Mouse (Mus musculus) limb, embryonic 11.5 days (tissue): ENCODE measurements around the gene Hivep3. TPM values are rescaled to one million over a fixed set of nuclear protein-coding genes. Genes with fewer than 3 reads are reported as not detected.

Source experiments
- ATAC-seq: fragments of 200-750 bp; cut with Nextera tagmentation; 2 replicates; pipeline ENCODE4 v1.8.0; 2017; ENCODE audit warnings: low read depth; ENCODE audit not compliant: insufficient number of reproducible peaks, low FRiP score, low TSS enrichment
- DNase-seq: peaks from one replicate; pipeline ENCODE4 v3.0.0-alpha.2; 2015; ENCODE audit warnings: low spot score
- H3K27ac ChIP-seq: fragments of 300-500 bp; sonication (generic); replicated peaks from 2 replicates; pipeline ENCODE4 v1.5.1; 2014; ENCODE audit warnings: low read depth, mild to moderate bottlenecking, low read length
- H3K27me3 ChIP-seq: fragments of 300-500 bp; sonication (generic); 2 replicates; pipeline ENCODE4 v1.6.1; 2014; ENCODE audit warnings: mild to moderate bottlenecking, low read length, mixed read lengths; ENCODE audit not compliant: control insufficient read depth, insufficient read depth
- H3K36me3 ChIP-seq: fragments of 300-500 bp; sonication (generic); 2 replicates; pipeline ENCODE4 v1.6.1; 2014; ENCODE audit warnings: mild to moderate bottlenecking, low read length, moderate library complexity, mixed read lengths; ENCODE audit not compliant: control insufficient read depth, insufficient read depth
- H3K4me1 ChIP-seq: fragments of 300-500 bp; sonication (generic); 2 replicates; pipeline ENCODE4 v1.6.1; 2014; ENCODE audit warnings: low read length, mixed read lengths; ENCODE audit not compliant: control insufficient read depth, insufficient read depth
- H3K4me2 ChIP-seq: fragments of 300-500 bp; sonication (generic); 2 replicates; pipeline ENCODE4 v1.6.1; 2014; ENCODE audit warnings: low read depth, mild to moderate bottlenecking, moderate library complexity; ENCODE audit not compliant: severe bottlenecking
- H3K4me3 ChIP-seq: fragments of 300-500 bp; sonication (generic); 2 replicates; pipeline ENCODE4 v1.5.1; 2014; ENCODE audit warnings: low read depth, low read length
- H3K9ac ChIP-seq: fragments of 300-500 bp; sonication (generic); 2 replicates; pipeline ENCODE4 v1.6.1; 2014; ENCODE audit warnings: mild to moderate bottlenecking, low read length
- H3K9me3 ChIP-seq: fragments of 300-500 bp; sonication (generic); 2 replicates; pipeline ENCODE4 v1.6.1; 2016; ENCODE audit warnings: low read length; ENCODE audit not compliant: control insufficient read depth
- WGBS: fragments of 180-500 bp; shearing (Covaris S2); extraction: QIAGEN DNeasy Blood & Tissue Kit; methylation state at CpG from one replicate; pipeline ENCODE4 v1.1.7; 2014; 5-methylcytosine and 5-hydroxymethylcytosine counted together
- polyA plus RNA-seq: library from polyadenylated mRNA; unstranded; fragments of >200 nt; fragmentation: Nextera tagmentation; extraction: Ambion mirVana; gene quantifications from 2 replicates; pipeline ENCODE4 v1.2.1, GENCODE M21; 2014

Gene Hivep3
- polyA plus RNA-seq, 1 experiment from 2014 or later, result 0.55 TPM

DNA sequence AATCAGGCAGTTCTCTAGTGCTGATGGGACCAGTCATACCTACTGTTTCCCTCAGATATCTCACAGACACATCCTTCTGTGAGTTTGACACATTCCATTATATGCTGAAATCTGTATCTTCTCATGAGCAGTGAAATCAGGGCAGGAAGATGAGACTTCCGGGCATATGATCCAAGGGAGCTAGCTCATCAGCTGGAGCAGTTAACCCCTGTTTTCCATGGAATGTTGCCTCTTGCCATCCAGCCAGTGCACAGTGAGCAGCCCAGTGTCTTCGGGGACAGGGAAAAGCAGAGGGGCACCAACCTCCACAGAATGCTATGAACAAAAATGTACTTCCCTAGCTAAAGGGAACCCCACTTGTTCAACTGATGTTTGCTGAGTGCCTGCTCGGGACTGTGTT lies 102.6 kb downstream of the Hivep3 start:
- Histone ChIP-seq H3K4me1 (no peaks in the 10 kb centered on the region), H3K4me3 (no peak overlapping the region), H3K9ac (no peak overlapping the region), H3K36me3 (no peaks in the 10 kb centered on the region), H3K27ac (no peak overlapping the region), H3K4me2 (no peak overlapping the region), H3K9me3 (no peaks in the 10 kb centered on the region), H3K27me3 (no peaks in the 10 kb centered on the region)
- WGBS, result 81% methylated on average over 3 of the region's 3 CpGs
- DNase-seq, result no peak
- no peak for ATAC-seq

DNA sequence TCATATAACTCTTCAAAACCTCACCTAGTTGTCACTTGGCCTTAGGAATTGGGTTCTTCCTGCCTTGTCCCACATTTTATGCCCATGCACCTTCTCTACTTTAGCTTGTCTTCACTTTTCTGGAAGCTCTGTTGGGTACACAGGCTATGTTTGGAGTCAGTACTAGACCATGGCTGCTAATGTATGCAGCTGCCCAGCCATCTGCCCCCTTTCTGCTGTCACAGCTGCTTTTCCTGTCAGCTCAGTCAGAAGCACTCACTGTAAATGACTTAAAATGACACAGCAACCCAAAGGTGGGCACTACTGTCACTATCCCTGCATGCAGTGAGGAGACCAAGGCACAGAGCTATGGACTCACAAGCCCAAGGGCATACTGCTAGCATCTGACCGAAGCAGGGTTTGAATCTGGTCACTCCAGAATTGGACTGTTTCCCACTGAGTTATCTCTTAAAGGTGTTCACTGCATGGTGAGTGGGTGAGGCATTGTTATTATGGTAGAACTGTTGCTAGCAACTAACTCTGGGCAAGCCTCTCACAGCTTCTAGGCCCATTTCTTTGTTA lies 104.0 kb downstream of the Hivep3 start:
- Histone ChIP-seq H3K4me3 (no peak overlapping the region), H3K36me3 (no peaks in the 10 kb centered on the region), H3K4me2 (no peak overlapping the region), H3K4me1 (no peaks in the 10 kb centered on the region), H3K9me3 (no peaks in the 10 kb centered on the region), H3K27me3 (no peaks in the 10 kb centered on the region), H3K27ac (no peak overlapping the region), H3K9ac (no peak overlapping the region)
- DNase-seq (no peak), ATAC-seq (no peak)
- WGBS, result 91% methylated on average over 1 of the region's 1 CpGs

- Histone ChIP-seq H3K36me3 (no peaks in the 10 kb centered on the region), H3K9ac (no peak overlapping the region), H3K9me3 (no peaks in the 10 kb centered on the region), H3K27me3 (no peaks in the 10 kb centered on the region), H3K4me2 (no peak overlapping the region), H3K27ac (no peak overlapping the region), H3K4me1 (no peaks in the 10 kb centered on the region), H3K4me3 (no peak overlapping the region)
- DNase-seq, result no peak
- ATAC-seq, result no peak
- WGBS, result 75% methylated on average over 2 of the region's 2 CpGs
Observed at GRCm38 (mm10) chr4:119838308-119838707, 104.7 kb downstream of the Hivep3 start.

DNA sequence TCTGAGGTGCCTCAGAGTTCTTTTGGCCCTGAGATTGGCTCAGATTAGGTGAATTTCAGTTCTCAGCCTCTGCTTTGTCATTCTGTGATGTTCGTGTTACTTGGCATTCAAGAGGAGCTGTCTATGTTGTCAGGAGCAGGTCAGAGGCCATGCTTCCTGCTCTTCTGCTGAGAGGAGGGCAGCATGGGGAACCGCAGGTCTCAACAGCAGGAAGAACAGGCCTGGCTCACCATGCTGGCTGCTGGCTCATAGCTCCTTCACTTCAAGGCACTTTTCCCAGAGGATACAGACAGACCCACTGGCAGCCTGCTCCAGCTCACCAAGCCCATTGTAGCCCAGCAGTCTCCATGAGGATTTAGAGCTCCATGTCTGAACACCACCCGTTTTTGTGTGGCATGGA lies 109.7 kb downstream of the Hivep3 start:
- no peak overlapping the region for H3K4me3 ChIP-seq
- H3K36me3 ChIP-seq, result no peaks in the 10 kb centered on the region
- no peaks in the 10 kb centered on the region for H3K4me1 ChIP-seq
- H3K4me2 ChIP-seq, result no peak overlapping the region
- no peaks in the 10 kb centered on the region for H3K9me3 ChIP-seq
- DNase-seq (no peak), ATAC-seq (no peak)
- H3K9ac ChIP-seq, result no peak overlapping the region
- H3K27me3 ChIP-seq, result no peaks in the 10 kb centered on the region
- no peak overlapping the region for H3K27ac ChIP-seq
- 64% methylated on average over 3 of the region's 3 CpGs for WGBS

DNA sequence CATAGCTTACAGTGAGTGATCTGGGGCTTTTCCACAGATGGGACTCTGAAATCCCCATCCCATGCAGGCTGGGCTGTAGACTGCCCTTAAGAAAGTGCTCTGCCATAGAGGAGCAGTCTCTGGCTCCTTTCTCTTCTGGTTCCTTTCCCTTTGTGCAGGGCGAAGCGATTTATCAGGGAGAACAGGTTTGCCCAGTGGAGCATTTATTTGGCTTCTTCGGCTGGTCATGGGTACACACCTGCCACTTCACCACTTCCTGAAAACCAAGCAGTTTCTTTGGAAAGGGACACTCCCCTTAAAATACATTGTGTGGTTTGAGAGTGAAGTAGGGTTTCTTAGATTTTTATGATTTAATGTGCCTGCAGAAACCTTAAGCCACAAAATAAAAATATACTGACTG lies 110.7 kb downstream of the Hivep3 start:
- Histone ChIP-seq H3K4me2 (no peak overlapping the region), H3K4me1 (no peaks in the 10 kb centered on the region), H3K36me3 (no peaks in the 10 kb centered on the region), H3K9ac (no peak overlapping the region), H3K27me3 (no peaks in the 10 kb centered on the region), H3K27ac (no peak overlapping the region), H3K4me3 (no peak overlapping the region), H3K9me3 (no peaks in the 10 kb centered on the region)
- DNase-seq, result no peak
- 83% methylated on average over 3 of the region's 3 CpGs for WGBS
- ATAC-seq, result no peak

- Histone ChIP-seq H3K27me3 (no peaks in the 10 kb centered on the region), H3K4me1 (no peaks in the 10 kb centered on the region), H3K9me3 (no peaks in the 10 kb centered on the region), H3K27ac (no peak overlapping the region), H3K4me3 (no peak overlapping the region), H3K9ac (no peak overlapping the region), H3K36me3 (no peaks in the 10 kb centered on the region), H3K4me2 (no peak overlapping the region)
- 75% methylated on average over 3 of the region's 3 CpGs for WGBS
- no peak for ATAC-seq
- DNase-seq, result no peak
Observed at GRCm38 (mm10) chr4:119845596-119846161, 112.1 kb downstream of the Hivep3 start.

GRCm38 (mm10) chr4:119852483-119852882 lies 118.9 kb downstream of the Hivep3 start:
- 55% methylated on average over 8 of the region's 8 CpGs for WGBS
- Histone ChIP-seq H3K9ac (no peak overlapping the region), H3K4me1 (no peaks in the 10 kb centered on the region), H3K4me2 (no peak overlapping the region), H3K27ac (no peak overlapping the region), H3K4me3 (no peak overlapping the region), H3K9me3 (no peaks in the 10 kb centered on the region), H3K27me3 (no peaks in the 10 kb centered on the region), H3K36me3 (no peaks in the 10 kb centered on the region)
- no peak for DNase-seq
- ATAC-seq, result no peak

- H3K4me3 ChIP-seq, result no peak overlapping the region
- no peaks in the 10 kb centered on the region for H3K27me3 ChIP-seq
- no peak overlapping the region for H3K27ac ChIP-seq
- H3K4me1 ChIP-seq, result no peaks in the 10 kb centered on the region
- no peak overlapping the region for H3K4me2 ChIP-seq
- no peak overlapping the region for H3K9ac ChIP-seq
- no peaks in the 10 kb centered on the region for H3K36me3 ChIP-seq
- DNase-seq (no peak), ATAC-seq (no peak)
- H3K9me3 ChIP-seq, result no peaks in the 10 kb centered on the region
- WGBS, result 81% methylated on average over 9 of the region's 9 CpGs
Observed at GRCm38 (mm10) chr4:119854307-119855144, 120.9 kb downstream of the Hivep3 start.
